Mouse (Mus musculus) testis, adult 2 months (tissue): ENCODE data around the gene Armc8. TPM values are rescaled to one million over a fixed set of nuclear protein-coding genes. Genes with fewer than 3 reads are reported as not detected.

ENCODE experiments used
- H3K27ac ChIP-seq: fragments of 200-500 bp; 2 replicates; pipeline ENCODE4 v1.5.1; 2012; ENCODE audit warnings: low read depth, low read length; ENCODE audit not compliant: control insufficient read depth, insufficient read depth
- H3K27me3 ChIP-seq: fragments of 200-500 bp; 2 replicates; pipeline ENCODE4 v1.6.1; 2012; ENCODE audit warnings: mild to moderate bottlenecking, low read length, moderate library complexity; ENCODE audit not compliant: control insufficient read depth, insufficient read depth
- H3K36me3 ChIP-seq: fragments of 200-500 bp; 2 replicates; pipeline ENCODE4 v1.6.1; 2012; ENCODE audit warnings: mild to moderate bottlenecking, low read length; ENCODE audit not compliant: control insufficient read depth, insufficient read depth
- H3K4me1 ChIP-seq: fragments of 200-500 bp; 2 replicates; pipeline ENCODE4 v1.6.1; 2012; ENCODE audit warnings: low read length; ENCODE audit not compliant: control insufficient read depth, insufficient read depth
- H3K4me3 ChIP-seq: fragments of 200-500 bp; 2 replicates; pipeline ENCODE4 v1.5.1; 2012; ENCODE audit warnings: low read depth, mild to moderate bottlenecking, low read length, moderate library complexity, mixed read lengths; ENCODE audit not compliant: control insufficient read depth
- CTCF ChIP-seq: fragments of 200-500 bp; IDR thresholded peaks from 2 replicates; pipeline ENCODE4 v1.5.1; 2012; ENCODE audit warnings: low read depth, mild to moderate bottlenecking, inconsistent platforms, low read length, moderate library complexity; ENCODE audit not compliant: control insufficient read depth, insufficient read depth, insufficient replicate concordance
- POLR2A ChIP-seq: fragments of 200-500 bp; IDR thresholded peaks from 2 replicates; pipeline ENCODE4 v1.6.1; 2012; ENCODE audit warnings: low read depth, mild to moderate bottlenecking, inconsistent platforms, low read length, moderate library complexity; ENCODE audit not compliant: control insufficient read depth
- polyA plus RNA-seq: library from polyadenylated mRNA; depleted of rRNA; stranded (reverse); fragments of >200 nt; gene quantifications from 2 replicates; pipeline ENCODE4 v1.2.3, GENCODE M21; 2012

Gene Armc8
- polyA plus RNA-seq, 1 experiment, result 11.9 TPM

DNA sequence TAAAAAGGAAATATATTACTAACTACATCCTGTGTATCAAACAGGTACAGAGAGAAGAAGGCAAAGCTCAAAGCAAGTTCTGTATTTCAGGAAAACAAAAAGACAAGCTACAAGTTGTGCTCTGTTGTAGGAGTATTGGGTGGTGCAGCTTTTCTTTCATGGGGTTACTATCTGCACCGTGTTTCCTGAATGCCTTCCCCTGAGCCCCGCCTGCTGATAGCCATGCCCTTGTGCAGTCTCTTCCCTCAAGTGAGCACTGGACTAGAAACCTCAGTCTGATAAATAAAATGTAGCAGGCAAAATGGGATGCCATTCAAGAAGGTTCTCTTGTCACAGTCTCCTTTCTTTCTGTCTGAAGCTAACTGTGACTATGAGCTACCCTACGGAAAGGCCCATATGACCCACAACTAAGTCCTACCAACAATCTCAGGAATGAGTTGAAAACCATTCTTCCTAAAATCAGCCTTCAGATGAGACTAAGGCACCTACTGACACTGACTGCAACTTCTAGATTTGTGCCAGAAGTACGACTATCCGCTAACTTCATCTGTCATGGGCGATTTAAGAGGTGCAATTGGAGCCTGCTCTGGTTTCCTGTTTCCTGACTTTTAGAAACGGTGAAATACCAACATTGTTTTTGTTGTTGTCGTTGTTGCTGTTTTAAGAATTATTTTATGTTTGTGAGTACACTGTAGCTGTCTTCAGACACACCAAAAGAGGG is 11.0 kb downstream of the Armc8 start:
- TF ChIP-seq POLR2A (no peak), CTCF (no peak)
- no peak overlapping the region for H3K27ac ChIP-seq
- no peak overlapping the region for H3K4me3 ChIP-seq
- no peaks in the 10 kb centered on the region for H3K4me1 ChIP-seq
- H3K27me3 ChIP-seq, result no peaks in the 10 kb centered on the region
- no peaks in the 10 kb centered on the region for H3K36me3 ChIP-seq

DNA sequence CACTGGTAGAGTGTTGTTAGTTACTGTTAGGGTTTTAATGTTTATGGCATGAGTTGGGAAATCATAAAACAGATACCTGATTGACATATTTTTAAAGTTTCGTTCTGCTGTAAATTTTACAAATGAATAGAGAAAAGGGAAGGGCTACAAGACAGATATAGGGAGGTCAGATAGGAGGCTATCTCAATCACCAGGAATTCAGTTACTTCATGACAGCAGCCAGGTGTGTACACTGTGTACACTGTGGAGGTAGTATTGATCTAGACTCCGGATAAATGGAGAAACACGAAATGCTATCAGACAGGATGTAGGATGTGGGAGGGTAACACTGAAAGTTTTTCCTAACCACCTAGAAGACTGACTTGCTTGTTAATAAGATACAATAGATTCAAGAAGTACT is 13.4 kb downstream of the Armc8 start:
- Histone ChIP-seq H3K27ac (no peak overlapping the region), H3K36me3 (no peaks in the 10 kb centered on the region), H3K27me3 (no peaks in the 10 kb centered on the region), H3K4me1 (no peaks in the 10 kb centered on the region), H3K4me3 (no peak overlapping the region)
- no peak for TF ChIP-seq POLR2A
- TF ChIP-seq CTCF, result no peak

DNA sequence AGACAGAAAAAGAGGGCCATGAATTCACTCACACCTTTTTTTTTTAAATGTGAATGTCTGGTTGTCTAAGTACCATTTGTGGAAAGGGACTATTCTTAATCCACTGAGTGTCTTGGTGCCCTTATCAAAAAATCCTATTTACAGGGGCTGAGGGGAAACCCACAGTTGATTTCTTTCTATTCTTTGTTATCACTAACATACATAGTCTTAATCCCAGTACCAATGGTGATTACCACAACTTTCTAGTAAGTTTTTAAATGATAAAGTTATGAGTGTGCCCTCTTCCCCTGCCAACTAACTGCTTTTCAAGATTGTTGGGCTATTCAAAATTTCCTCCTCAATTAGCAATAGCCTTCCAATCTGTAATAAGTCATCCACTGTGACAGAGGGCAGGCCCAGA is 14.6 kb downstream of the Armc8 start:
- H3K27ac ChIP-seq, result no peak overlapping the region
- no peaks in the 10 kb centered on the region for H3K27me3 ChIP-seq
- no peaks in the 10 kb centered on the region for H3K4me1 ChIP-seq
- H3K4me3 ChIP-seq, result no peak overlapping the region
- TF ChIP-seq CTCF (no peak), POLR2A (no peak)
- H3K36me3 ChIP-seq, result no peaks in the 10 kb centered on the region

DNA sequence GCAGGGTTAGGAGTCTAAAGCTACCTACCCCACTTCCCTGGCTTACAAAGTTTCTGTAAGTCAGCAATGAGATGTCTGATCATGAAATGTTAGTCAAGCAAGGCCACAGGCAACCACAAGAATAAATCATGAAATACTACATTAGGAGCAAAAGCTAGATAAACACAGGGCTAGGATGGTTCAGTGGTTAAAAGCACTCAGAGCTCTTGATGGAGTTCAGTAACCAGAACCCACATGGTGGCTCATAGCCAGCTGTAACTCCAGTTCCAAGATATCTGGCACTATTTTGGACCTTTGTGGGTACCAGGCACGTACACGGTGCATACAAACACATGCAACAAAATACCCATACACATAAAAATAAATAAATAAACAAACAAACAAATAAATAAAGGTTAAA is 15.7 kb downstream of the Armc8 start:
- H3K27me3 ChIP-seq, result no peaks in the 10 kb centered on the region
- no peaks in the 10 kb centered on the region for H3K36me3 ChIP-seq
- no peak overlapping the region for H3K27ac ChIP-seq
- no peak overlapping the region for H3K4me3 ChIP-seq
- no peaks in the 10 kb centered on the region for H3K4me1 ChIP-seq
- TF ChIP-seq CTCF (no peak), POLR2A (no peak)

DNA sequence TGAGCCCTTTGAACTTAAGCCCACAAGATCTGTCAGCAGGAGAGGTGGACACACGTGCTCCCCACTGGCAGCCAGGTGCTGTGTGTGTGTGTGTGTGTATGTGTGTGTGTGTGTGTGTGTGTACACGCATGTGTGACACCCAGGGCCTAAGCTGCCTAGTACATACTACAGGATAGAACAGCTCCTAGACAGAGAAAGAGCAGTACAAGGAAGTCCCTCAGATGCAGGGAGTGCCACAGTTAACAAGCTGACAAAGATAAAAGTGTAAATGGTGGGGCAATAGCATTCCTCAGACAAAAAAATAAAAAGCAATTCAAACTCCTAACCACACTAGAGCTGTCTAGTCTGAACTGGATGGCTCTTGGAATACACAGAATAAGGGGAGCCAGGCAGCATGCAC is 16.6 kb downstream of the Armc8 start:
- Histone ChIP-seq H3K4me3 (no peak overlapping the region), H3K4me1 (no peaks in the 10 kb centered on the region), H3K36me3 (no peaks in the 10 kb centered on the region), H3K27me3 (no peaks in the 10 kb centered on the region), H3K27ac (no peak overlapping the region)
- no peak for TF ChIP-seq POLR2A
- no peak for TF ChIP-seq CTCF

DNA sequence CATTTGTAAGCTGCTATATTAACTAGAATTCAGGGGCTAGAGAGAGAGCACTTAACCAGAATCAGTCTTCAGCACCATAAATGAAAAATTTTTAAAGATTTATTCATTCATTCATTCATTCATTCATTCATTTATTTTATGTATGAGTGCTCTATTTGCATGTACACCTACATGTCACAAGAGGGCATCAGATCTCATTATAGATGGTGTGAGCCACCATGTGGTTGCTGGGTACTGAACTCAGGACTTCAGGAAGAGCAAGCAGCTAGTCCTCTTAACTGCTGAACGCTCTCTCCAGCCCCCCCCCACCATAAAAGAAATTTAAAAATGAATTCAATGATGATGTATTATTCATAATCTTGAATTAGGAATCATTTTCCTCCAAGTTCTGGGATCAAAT is 22.4 kb downstream of the Armc8 start:
- TF ChIP-seq CTCF (no peak), POLR2A (no peak)
- H3K27me3 ChIP-seq, result no peaks in the 10 kb centered on the region
- H3K4me3 ChIP-seq, result no peak overlapping the region
- H3K4me1 ChIP-seq, result no peaks in the 10 kb centered on the region
- H3K36me3 ChIP-seq, result no peaks in the 10 kb centered on the region
- H3K27ac ChIP-seq, result no peak overlapping the region

DNA sequence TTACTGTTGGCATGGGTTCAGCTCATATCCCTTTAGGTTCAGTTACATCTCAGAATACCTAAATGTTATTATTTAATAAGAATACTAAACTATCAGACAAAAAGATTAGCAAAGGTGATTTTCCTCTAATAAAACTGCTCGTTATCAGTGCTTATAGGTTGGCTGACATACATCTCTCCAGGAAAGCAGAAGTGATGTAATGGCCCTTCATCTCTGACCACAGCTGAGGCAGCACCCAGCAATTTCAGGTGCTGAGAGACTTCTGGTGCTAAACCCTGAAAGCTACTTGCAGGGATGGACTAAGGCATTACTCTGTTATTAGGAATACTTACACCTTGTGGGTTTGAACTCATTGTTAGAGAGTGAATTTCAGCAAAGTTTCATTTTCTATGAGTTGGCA is 36.8 kb downstream of the Armc8 start:
- Histone ChIP-seq H3K4me3 (no peak overlapping the region), H3K4me1 (no peaks in the 10 kb centered on the region), H3K36me3 (no peaks in the 10 kb centered on the region; the same call in none of the 2 replicates), H3K27me3 (no peaks in the 10 kb centered on the region), H3K27ac (no peak overlapping the region)
- TF ChIP-seq POLR2A (no peak), CTCF (no peak)
